Mouse (Mus musculus): Measurements from ENCODE around the gene Rtraf.
"Not testable (repeated sequence)": the region's sequence is repeated elsewhere in the genome, so short reads cannot be mapped to it uniquely, and the experiment has no call there.

The Rtraf gene

DNA sequence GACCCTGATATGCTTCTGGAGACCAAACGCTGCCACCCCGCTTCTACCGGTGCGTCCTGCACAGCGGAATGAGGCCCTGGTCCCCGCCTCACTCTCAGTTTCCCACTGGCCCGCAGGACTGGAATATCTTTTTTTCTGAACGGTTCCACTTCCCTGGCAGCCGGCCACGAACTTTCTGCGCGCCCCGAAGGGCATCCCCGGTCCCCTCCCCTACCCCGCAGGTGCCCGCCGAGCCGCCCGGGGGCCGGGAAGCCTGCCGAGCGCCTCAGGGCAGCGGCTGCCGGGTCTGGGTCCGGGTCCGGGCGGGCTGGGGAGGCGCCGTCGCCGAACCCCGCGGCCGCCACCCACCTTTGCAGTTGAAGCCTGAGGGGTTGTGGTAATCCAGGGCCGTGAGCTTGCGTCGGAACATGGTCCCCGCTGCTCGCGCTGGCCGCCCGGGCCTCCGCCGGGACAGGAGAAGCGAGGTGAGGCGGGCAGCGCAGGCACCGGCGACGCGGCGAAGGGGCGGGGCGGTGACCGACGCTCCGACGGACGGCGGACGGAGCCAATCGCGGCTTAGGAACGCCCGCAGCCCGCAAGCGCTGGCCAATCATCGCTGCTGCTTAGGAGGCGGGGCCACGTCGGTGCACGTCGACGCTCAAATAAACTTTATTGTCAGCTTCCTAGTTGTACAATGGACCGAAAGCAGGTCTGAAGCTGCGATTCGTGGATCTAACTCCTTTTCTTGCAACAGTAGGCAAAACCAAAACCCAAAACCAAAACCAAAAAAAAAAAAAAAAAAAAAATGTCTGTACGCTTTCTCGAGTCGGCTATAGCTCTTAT lies at the start of gene Rtraf:
Gene Rtraf, minus strand, starts transcription at position 504 of the 822 bp plus-strand sequence.
- DNase-seq = peak; percentile 93

- DNase-seq = no peak
Measured at GRCm38 (mm10) chr14:19867286-19867935, 43.8 kb upstream of the Rtraf start.

DNA sequence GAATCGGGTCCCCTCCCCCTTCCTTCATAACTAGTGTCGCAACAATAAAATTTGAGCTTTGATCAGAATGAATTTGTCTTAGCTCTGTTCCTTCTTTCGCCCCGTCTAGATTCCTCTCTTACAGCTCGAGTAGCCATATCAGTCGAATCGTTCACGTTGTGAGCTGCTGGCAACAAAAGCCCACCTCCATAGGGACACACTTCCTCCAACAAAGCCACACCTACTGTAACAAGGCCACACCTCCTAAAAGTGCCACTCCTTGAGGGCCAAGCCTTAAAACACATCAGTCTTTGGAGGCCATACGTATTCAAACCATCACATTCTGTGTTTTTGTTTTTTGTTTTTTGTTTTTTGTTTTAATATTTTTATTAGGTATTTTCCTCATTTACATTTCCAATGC lies 41.5 kb upstream of the Rtraf start:
- not testable (repeated sequence) for DNase-seq

DNA sequence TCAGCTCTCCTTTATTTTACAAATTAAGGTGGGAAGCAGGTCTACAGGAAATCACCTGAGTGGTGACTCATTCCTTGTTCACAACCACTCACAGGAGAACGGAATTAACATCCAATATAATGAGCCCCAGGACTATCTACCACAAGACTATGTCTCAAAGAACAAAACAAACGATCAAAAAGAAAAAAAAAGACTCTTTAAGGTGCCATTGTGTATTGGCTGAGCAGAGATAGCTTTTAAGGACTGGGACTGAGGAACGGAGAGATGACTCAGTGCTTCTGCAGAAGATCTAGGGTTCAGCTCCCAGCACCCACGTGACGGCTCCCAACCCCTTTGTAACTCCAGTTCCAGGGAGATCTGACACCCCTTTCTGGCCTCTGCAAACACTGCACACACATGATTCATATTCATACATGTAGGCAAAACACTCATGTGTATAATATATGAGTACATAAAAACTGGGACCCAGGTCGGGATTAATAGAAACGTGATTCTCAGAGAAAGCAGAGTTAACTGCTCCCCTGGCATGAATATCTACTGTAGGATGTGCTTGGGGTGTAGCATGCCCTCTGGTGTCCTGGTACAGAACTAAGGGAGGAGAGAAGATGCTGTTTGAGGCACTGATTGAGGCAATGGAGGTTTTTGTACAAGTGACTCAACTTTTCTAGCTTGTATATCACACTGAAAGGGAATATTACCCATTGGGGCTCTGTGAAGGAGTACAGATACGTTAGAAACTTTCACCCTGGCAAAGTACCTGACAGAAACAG lies 37.9 kb upstream of the Rtraf start:
- DNase-seq = no peak

DNA sequence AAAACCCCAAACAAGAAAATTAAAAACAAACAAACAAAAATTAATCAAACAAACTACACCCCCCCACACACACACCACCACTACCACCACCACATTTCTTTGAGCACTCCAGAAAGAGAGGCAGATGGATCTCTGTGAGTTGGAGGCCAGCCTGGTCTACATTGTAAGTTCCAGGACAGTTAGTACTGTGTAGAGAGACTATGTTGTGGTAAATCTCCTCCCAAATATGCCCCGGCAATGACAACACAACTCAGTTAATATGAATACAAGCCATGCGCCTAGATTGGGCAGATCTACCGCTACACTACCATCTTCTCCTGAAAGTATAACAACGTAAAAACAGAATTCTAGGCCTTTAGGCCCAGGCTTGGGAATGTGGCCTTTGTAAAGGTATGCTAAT lies 36.7 kb upstream of the Rtraf start:
- DNase-seq = no peak

DNA sequence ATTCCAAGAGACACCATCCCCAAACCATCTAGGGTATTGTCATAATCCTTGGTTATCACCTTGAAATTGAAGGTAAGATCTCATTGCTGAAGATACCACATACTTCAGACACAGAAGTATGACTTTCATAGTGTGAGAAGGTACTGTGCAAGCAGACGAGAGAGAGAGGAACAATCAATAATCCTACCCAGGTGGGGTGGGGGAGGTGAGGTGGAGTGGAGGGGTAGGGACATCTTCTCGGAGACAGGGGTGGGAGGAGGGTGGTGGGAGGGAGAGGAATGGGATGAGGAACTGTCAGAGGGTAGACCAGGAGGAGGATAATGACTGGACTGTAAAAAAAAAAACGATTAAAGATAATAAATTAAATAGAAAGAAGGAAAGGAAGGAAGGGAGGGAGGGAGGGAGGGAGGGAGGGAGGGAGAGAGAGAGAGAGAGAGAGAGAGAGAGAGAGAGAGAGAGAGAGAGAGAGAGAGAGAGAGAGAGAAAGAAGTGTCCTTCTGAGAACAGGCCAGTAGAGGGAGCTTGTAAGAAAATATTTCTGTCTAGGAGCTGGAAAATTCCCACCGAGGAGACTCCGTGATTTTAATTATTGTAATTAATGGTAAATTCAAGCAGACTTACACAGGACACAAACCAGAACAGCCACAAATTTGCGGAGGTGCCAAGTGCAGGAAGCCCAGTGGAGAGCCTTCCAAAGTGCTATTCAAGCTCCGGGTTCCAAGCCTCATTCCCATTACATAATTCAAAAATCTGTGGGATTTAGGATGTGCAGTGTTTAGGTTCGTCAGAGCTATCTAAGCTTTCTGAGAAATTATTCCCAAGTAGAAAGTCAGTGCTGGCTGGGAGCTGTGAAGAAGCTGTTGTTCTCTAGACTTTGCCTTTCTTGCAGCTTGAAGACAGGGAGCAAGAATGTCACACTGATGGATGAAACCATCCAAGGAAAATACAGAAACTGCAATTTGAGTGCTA lies 35.5 kb upstream of the Rtraf start:
- peak; percentile 42 for DNase-seq

GRCm38 (mm10) chr14:19858279-19858678 lies 34.7 kb upstream of the Rtraf start:
- DNase-seq = no peak

DNA sequence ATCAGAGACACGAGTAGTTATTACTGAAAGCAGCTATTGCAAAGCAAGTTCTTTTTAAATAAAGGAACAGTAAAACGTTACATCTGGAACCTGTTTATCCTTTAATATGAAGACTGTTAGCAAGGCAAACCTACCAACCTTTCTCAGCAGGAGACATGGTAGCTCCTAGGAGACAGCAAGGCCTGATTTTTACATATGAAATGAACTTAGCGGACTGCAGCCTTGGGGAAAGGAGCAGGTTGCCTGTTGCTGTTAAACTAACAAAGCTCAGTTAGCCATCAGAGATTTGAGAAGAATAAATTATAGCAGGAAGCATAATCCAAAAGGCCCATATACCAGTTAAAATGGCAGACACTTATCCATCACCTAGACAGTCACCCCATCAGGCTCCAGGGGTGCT lies 29.8 kb upstream of the Rtraf start:
- DNase-seq = no peak

- DNase-seq = peak; percentile 70
Measured at GRCm38 (mm10) chr14:19839600-19840332, 16.1 kb upstream of the Rtraf start.

GRCm38 (mm10) chr14:19836289-19836688 lies 12.7 kb upstream of the Rtraf start:
- no peak for DNase-seq

- DNase-seq = no peak
Measured at GRCm38 (mm10) chr14:19825481-19825880, 1.9 kb upstream of the Rtraf start.

- no peak for DNase-seq
Measured at GRCm38 (mm10) chr14:19821686-19822085, 1.9 kb downstream of the Rtraf start.

DNA sequence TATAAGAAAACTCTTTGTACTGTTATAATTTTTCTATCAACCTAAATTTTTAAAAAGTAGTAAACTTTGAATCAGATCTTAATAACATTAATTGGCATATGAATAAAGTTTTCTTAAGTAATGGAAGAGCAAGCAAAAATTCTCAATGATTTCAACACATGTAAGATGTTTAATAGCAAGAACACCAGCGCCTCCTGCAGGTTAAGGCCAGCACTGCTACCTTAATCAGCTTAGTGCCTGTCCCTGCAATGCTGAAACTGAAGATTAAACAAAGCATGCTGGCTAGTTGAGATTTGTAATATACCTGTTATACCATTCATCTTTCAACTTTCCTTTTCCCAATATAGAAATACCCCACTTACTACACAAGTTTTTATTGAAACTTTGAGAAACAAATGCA lies 5.7 kb downstream of the Rtraf start:
- peak; percentile 75 for DNase-seq

DNA sequence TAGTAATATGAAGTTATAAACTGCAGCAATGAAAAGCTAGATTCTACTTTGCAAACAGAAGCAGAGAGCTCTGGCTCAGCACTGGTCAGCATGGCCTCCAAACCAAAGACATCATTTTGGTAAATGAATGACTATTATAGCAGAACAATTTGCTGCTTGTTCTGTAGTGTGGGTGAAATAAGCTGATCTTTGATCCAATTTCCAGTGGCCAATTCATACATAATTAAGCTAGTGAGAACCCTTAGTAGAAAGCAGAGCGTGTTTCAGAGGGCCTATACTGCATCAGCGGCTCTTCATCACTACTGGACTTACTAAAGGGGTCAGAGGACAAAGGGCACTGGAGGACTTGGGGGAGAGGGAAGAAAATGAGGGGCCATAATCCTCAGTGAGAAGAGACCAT lies 10.6 kb downstream of the Rtraf start:
- no peak for DNase-seq

GRCm38 (mm10) chr14:19809934-19810333 lies 13.7 kb downstream of the Rtraf start:
- no peak for DNase-seq

DNA sequence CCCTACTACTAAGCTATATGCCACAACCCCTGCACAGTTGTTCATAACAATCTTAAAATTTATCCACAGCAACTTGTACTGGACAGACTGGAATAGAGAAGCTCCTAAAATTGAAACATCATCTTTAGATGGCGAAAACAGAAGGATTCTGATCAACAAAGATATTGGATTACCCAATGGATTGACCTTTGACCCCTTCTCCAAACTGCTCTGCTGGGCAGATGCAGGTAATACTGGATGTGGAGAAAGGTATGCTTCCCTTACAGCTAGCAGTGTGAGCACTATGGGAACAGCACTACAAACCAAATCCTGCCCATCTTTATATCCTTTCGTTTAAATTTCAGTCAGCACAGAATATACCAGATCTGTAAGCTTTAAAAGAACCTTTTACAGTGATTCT lies 15.8 kb downstream of the Rtraf start:
- no peak for DNase-seq

DNA sequence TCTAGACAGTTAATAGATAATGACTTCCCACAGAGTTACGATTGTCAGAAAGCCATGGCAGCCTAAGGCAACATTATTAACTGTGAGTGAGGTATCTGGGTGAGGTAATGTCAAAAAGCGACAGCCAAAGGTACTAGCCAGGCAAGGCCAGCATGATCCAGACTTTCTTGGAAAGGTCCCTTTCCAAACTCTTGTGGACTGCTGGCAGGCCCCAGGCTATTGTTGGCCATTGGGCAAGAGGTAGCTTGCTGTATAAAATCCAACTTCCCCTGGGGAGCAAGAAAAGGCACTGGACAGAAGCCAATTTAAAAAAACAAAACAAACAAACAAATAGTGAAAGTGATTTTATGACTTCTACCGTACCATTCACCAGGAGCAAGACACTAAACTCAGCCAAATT lies 16.3 kb downstream of the Rtraf start:
- DNase-seq = no peak

DNA sequence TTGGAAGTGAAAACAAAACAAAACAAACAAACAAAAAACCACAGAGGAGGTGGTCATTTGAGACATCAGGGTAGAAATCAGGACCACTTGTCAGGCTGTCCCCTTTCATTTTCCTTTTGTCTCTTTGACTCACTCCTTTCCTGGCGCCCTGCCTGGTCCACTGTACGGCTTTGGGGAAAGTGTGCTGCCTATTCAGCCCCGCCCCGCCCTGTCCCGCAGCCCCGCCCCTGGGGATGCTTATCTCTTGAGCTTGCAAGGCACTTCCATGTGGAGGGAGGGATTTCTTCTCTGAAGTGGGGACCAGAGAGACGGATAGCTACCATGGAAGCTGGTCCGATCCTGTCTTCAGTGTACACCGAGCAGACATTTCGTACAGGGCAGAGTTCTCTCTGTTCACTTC lies 20.0 kb downstream of the Rtraf start:
- no peak for DNase-seq

GRCm38 (mm10) chr14:19803222-19803621 lies 20.4 kb downstream of the Rtraf start:
- DNase-seq = no peak

GRCm38 (mm10) chr14:19801474-19802215 lies 22.0 kb downstream of the Rtraf start:
- DNase-seq = no peak

DNA sequence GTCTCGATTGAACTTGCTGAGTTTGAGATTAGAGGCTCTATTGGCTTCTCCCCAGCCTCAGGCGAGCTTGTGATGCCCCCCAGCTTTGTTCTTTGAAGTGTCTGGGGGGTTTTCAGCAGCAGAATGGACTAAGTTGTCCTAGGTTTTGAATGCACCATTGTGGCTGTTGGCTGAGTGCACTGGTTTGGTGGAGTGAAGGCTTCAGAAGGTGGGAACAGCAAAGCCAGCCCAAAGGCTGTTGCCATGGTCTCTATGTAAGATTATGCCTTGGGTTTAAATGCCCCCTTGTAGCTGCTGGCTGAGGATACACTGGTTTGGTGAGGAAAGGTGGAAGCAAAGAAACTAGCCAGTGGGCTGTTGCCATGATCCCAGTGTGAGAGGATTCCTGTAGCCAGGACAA lies 23.1 kb downstream of the Rtraf start:
- DNase-seq = no peak

All from right cerebral cortex, adult 18-20 months (tissue).